Mouse (Mus musculus) midbrain, embryonic 14.5 days (tissue): ENCODE data around the gene Spdye4a. TPM values are rescaled to one million over a fixed set of nuclear protein-coding genes. Genes with fewer than 3 reads are reported as not detected.

Experiments used
- ATAC-seq: fragments of 200-750 bp; cut with Nextera tagmentation; 2 replicates; pipeline ENCODE4 v1.8.0; 2017; ENCODE audit warnings: moderate number of reproducible peaks, moderate library complexity; ENCODE audit not compliant: low FRiP score, low TSS enrichment
- DNase-seq: peaks from one replicate; pipeline ENCODE4 v3.0.0-alpha.2; 2015
- H3K27ac ChIP-seq: fragments of 300-500 bp; sonication (generic); replicated peaks from 2 replicates; pipeline ENCODE4 v1.5.1; 2014; ENCODE audit warnings: mild to moderate bottlenecking, low read depth, low read length, moderate library complexity
- H3K27me3 ChIP-seq: fragments of 300-500 bp; sonication (generic); 2 replicates; pipeline ENCODE4 v1.6.1; 2014; ENCODE audit warnings: low read length, control low read depth, mixed read lengths; ENCODE audit not compliant: control insufficient read depth, insufficient read depth
- H3K36me3 ChIP-seq: fragments of 300-500 bp; sonication (generic); 2 replicates; pipeline ENCODE4 v1.6.1; 2014; ENCODE audit warnings: low read length, control low read depth; ENCODE audit not compliant: control insufficient read depth, insufficient read depth
- H3K4me1 ChIP-seq: fragments of 300-500 bp; sonication (generic); 2 replicates; pipeline ENCODE4 v1.6.1; 2014; ENCODE audit warnings: mild to moderate bottlenecking, antibody characterized with exemption, low read length, control low read depth; ENCODE audit not compliant: control insufficient read depth, insufficient read depth
- H3K4me2 ChIP-seq: fragments of 300-500 bp; sonication (generic); 2 replicates; pipeline ENCODE4 v1.6.1; 2014; ENCODE audit warnings: mild to moderate bottlenecking, low read length, moderate library complexity
- H3K4me3 ChIP-seq: fragments of 300-500 bp; sonication (generic); replicated peaks from 2 replicates; pipeline ENCODE4 v1.5.1; 2014; ENCODE audit warnings: low read depth, low read length
- H3K9ac ChIP-seq: fragments of 300-500 bp; sonication (generic); replicated peaks from 2 replicates; pipeline ENCODE4 v1.6.1; 2014; ENCODE audit warnings: mild to moderate bottlenecking, low read length, moderate library complexity
- H3K9me3 ChIP-seq: fragments of 300-500 bp; sonication (generic); 2 replicates; pipeline ENCODE4 v1.6.1; 2016; ENCODE audit warnings: low read length, control low read depth, mixed read lengths; ENCODE audit not compliant: control insufficient read depth
- WGBS: fragments of 180-500 bp; shearing (Covaris S2); extraction: QIAGEN DNeasy Blood & Tissue Kit; methylation state at CpG from one replicate; pipeline ENCODE4 v1.1.7; 2014; 5-methylcytosine and 5-hydroxymethylcytosine counted together
- polyA plus RNA-seq: library from polyadenylated mRNA; unstranded; fragments of >200 nt; fragmentation: Nextera tagmentation; extraction: Ambion mirVana; gene quantifications from 2 replicates; pipeline ENCODE4 v1.2.1, GENCODE M21; 2014

Gene Spdye4a
- polyA plus RNA-seq, 1 experiment from 2014 or later = not detected

GRCm38 (mm10) chr5:143253186-143253880 is 26.6 kb upstream of the Spdye4a start:
- Histone ChIP-seq H3K27me3 (peaks cover 60% of the 10 kb centered on the region), H3K4me3 (peak overlapping the region; percentile 25), H3K27ac (no peak overlapping the region), H3K9me3 (no peaks in the 10 kb centered on the region), H3K4me2 (peak overlapping the region; percentile 52), H3K4me1 (peaks cover 12% of the 10 kb centered on the region; the same call in 1 of the 2 replicates), H3K36me3 (peaks cover 78% of the 10 kb centered on the region), H3K9ac (peak overlapping the region; percentile 12; the same call in 1 of the 2 replicates)
- peak; percentile 12; the same call in 1 of the 2 replicates for ATAC-seq
- WGBS = 8% methylated on average over 103 of the region's 103 CpGs
- peak; percentile 65 for DNase-seq

GRCm38 (mm10) chr5:143252791-143253185 is 26.1 kb upstream of the Spdye4a start:
- H3K27ac ChIP-seq = no peak overlapping the region
- H3K4me2 ChIP-seq = peak overlapping the region; percentile 52; the same call in 1 of the 2 replicates
- peaks cover 55% of the 10 kb centered on the region for H3K27me3 ChIP-seq
- no peaks in the 10 kb centered on the region for H3K9me3 ChIP-seq
- no peak overlapping the region; the same call in 1 of the 2 replicates for H3K9ac ChIP-seq
- no peak for DNase-seq
- H3K4me1 ChIP-seq = peaks cover 12% of the 10 kb centered on the region; the same call in 1 of the 2 replicates
- WGBS = 32% methylated on average over 18 of the region's 18 CpGs
- peaks cover 80% of the 10 kb centered on the region for H3K36me3 ChIP-seq
- peak overlapping the region; percentile 25; the same call in 1 of the 2 replicates for H3K4me3 ChIP-seq
- ATAC-seq = no peak

- H3K4me3 ChIP-seq = no peak overlapping the region
- ATAC-seq (no peak), DNase-seq (no peak)
- no peak overlapping the region for H3K4me2 ChIP-seq
- no peak overlapping the region for H3K9ac ChIP-seq
- no peak overlapping the region for H3K27ac ChIP-seq
- no peaks in the 10 kb centered on the region for H3K9me3 ChIP-seq
- H3K27me3 ChIP-seq = peaks cover 48% of the 10 kb centered on the region
- peaks cover 12% of the 10 kb centered on the region; the same call in 1 of the 2 replicates for H3K4me1 ChIP-seq
- WGBS = 61% methylated on average over 6 of the region's 6 CpGs
- H3K36me3 ChIP-seq = peaks cover 83% of the 10 kb centered on the region
These were observed 25.3 kb upstream of the Spdye4a start for GRCm38 (mm10) chr5:143252039-143252438.

GRCm38 (mm10) chr5:143244926-143245325 is 18.2 kb upstream of the Spdye4a start:
- Histone ChIP-seq H3K27me3 (no peaks in the 10 kb centered on the region), H3K4me3 (no peak overlapping the region), H3K9ac (no peak overlapping the region), H3K36me3 (peaks cover 93% of the 10 kb centered on the region), H3K4me2 (no peak overlapping the region), H3K9me3 (no peaks in the 10 kb centered on the region), H3K4me1 (no peaks in the 10 kb centered on the region), H3K27ac (no peak overlapping the region)
- 96% methylated on average over 26 of the region's 26 CpGs for WGBS
- no peak for ATAC-seq
- no peak for DNase-seq

GRCm38 (mm10) chr5:143236036-143236435 is 9.3 kb upstream of the Spdye4a start:
- 51% methylated on average over 9 of the region's 9 CpGs for WGBS
- H3K27me3 ChIP-seq = no peaks in the 10 kb centered on the region

GRCm38 (mm10) chr5:143235028-143235693 is 8.5 kb upstream of the Spdye4a start, which contains the start of gene Zfp12:
Gene Zfp12, plus strand, starts transcription at chr5:143235163.
- no peaks in the 10 kb centered on the region for H3K9me3 ChIP-seq
- H3K4me3 ChIP-seq = peak within 1 kb of the TSS; percentile 86
- no peaks in the 10 kb centered on the region for H3K27me3 ChIP-seq
- peak; percentile 99 for DNase-seq
- peak within 1 kb of the TSS; percentile 94 for H3K9ac ChIP-seq
- peaks cover 9% of the 10 kb centered on the region for H3K4me1 ChIP-seq
- peak within 1 kb of the TSS; percentile 63 for H3K4me2 ChIP-seq
- H3K27ac ChIP-seq = peak within 1 kb of the TSS; percentile 97
- peaks cover 26% of the 10 kb centered on the region for H3K36me3 ChIP-seq
- ATAC-seq = peak; percentile 95
- WGBS = under 1% methylated on average over 58 of the region's 58 CpGs

More at GRCm38 (mm10) chr5:143236036-143236435, 9.3 kb upstream of the Spdye4a start:
- Histone ChIP-seq H3K36me3 (peaks cover 35% of the 10 kb centered on the region), H3K27ac (no peak overlapping the region), H3K9me3 (no peaks in the 10 kb centered on the region), H3K4me3 (peak overlapping the region; percentile 86), H3K9ac (peak overlapping the region; percentile 94), H3K4me1 (peaks cover 9% of the 10 kb centered on the region), H3K4me2 (peak overlapping the region; percentile 63)
- DNase-seq (no peak), ATAC-seq (no peak)

GRCm38 (mm10) chr5:143222287-143222686 is 4.4 kb downstream of the Spdye4a start:
- WGBS = 93% methylated on average over 1 of the region's 1 CpGs
- ATAC-seq = no peak

GRCm38 (mm10) chr5:143220996-143221395 is 5.7 kb downstream of the Spdye4a start:
- Histone ChIP-seq H3K36me3 (no peaks in the 10 kb centered on the region), H3K27me3 (no peaks in the 10 kb centered on the region), H3K9ac (no peak overlapping the region), H3K27ac (no peak overlapping the region), H3K9me3 (no peaks in the 10 kb centered on the region), H3K4me2 (no peak overlapping the region), H3K4me3 (no peak overlapping the region), H3K4me1 (no peaks in the 10 kb centered on the region)
- no peak for ATAC-seq
- WGBS = 82% methylated on average over 5 of the region's 5 CpGs
- DNase-seq = no peak

More at GRCm38 (mm10) chr5:143222287-143222686, 4.4 kb downstream of the Spdye4a start:
- Histone ChIP-seq H3K9me3 (no peaks in the 10 kb centered on the region), H3K4me3 (no peak overlapping the region), H3K4me1 (no peaks in the 10 kb centered on the region), H3K4me2 (no peak overlapping the region), H3K27me3 (no peaks in the 10 kb centered on the region), H3K36me3 (no peaks in the 10 kb centered on the region), H3K9ac (no peak overlapping the region), H3K27ac (no peak overlapping the region)
- no peak for DNase-seq
